In genomic region chr13:44260637-44261333, GRCm38 (mm10) we compare ENCODE assay signal across 10 mouse cellular contexts.
DNase-seq lines count a peak whose midpoint lies in the region; ATAC-seq and TF ChIP-seq lines count a peak whose summit lies in the region.
"Had no signal": no experiment of that assay in that cellular context is flagged by ENCODE, and none has a peak within 500 bp of the region (broad histone marks: within the 10 kb centered on the region; RNA-seq: fewer than 3 reads in every experiment).

No protein-coding gene starts in this region.

- peak; percentile 57 for DNase-seq in intestine, embryonic 14.5 days (ENCODE audit: low spot score)
- peak; percentile 23 for DNase-seq in forelimb bud, embryonic 11.5 days (ENCODE audit: low read depth, low spot score)
- DNase-seq in liver: no peak
- DNase-seq in spleen, postnatal 10 days (ENCODE audit: low spot score in 2 of 2): no peak
- DNase-seq: cerebellum, adult 18-20 months had no signal

- H3K27ac ChIP-seq in intestine, embryonic 14.5 days (ENCODE audit: low read depth): peak overlapping the region; percentile 70
- H3K27ac ChIP-seq in intestine, postnatal 0 days (ENCODE audit: low read depth, low read length): no peak overlapping the region
- H3K27ac ChIP-seq in heart, embryonic 16.5 days (ENCODE audit: low read length): peak overlapping the region; percentile 59
- H3K27ac ChIP-seq in limb, embryonic 12.5 days: peak overlapping the region; percentile 18

- WGBS in intestine, embryonic 14.5 days: 60% methylated on average over 8 of the region's 8 CpGs
- WGBS in intestine, postnatal 0 days: 72% methylated on average over 8 of the region's 8 CpGs
- WGBS in heart, embryonic 16.5 days: 68% methylated on average over 8 of the region's 8 CpGs
- 51% methylated on average over 8 of the region's 8 CpGs for WGBS in limb, embryonic 12.5 days

- H3K27me3 ChIP-seq in intestine, embryonic 14.5 days (replicated peaks; ENCODE audit: control insufficient read depth, insufficient read depth, low read length): no peaks in the 10 kb centered on the region
- H3K27me3 ChIP-seq in intestine, postnatal 0 days (replicated peaks; ENCODE audit: control insufficient read depth, insufficient read depth, low read length): no peaks in the 10 kb centered on the region
- H3K27me3 ChIP-seq in heart, embryonic 16.5 days (ENCODE audit: control insufficient read depth, insufficient read depth, low read length): no peaks in the 10 kb centered on the region
- no peaks in the 10 kb centered on the region for H3K27me3 ChIP-seq in limb, embryonic 12.5 days
- H3K27me3 ChIP-seq: CH12.LX had no signal

- H3K9me3 ChIP-seq in intestine, embryonic 14.5 days (ENCODE audit: control insufficient read depth, low read length): no peaks in the 10 kb centered on the region
- no peaks in the 10 kb centered on the region for H3K9me3 ChIP-seq in intestine, postnatal 0 days (ENCODE audit: control insufficient read depth)
- H3K9me3 ChIP-seq in heart, embryonic 16.5 days (replicated peaks; ENCODE audit: control insufficient read depth, low read length): no peaks in the 10 kb centered on the region
- H3K9me3 ChIP-seq in limb, embryonic 12.5 days: no peaks in the 10 kb centered on the region

- no peak for TF ChIP-seq CTCF in intestine, postnatal 0 days (IDR thresholded peaks at IDR 0.05; ENCODE audit: low read depth)

- no peaks in the 10 kb centered on the region for H3K4me1 ChIP-seq in intestine, embryonic 14.5 days (replicated peaks; ENCODE audit: control insufficient read depth, insufficient read depth, low read length)
- no peaks in the 10 kb centered on the region for H3K4me1 ChIP-seq in intestine, postnatal 0 days (replicated peaks; ENCODE audit: control insufficient read depth, insufficient read depth, low read length)
- no peaks in the 10 kb centered on the region for H3K4me1 ChIP-seq in heart, embryonic 16.5 days (ENCODE audit: control insufficient read depth, insufficient read depth, low read length)
- peaks cover 19% of the 10 kb centered on the region for H3K4me1 ChIP-seq in limb, embryonic 12.5 days (replicated peaks)

- no peaks in the 10 kb centered on the region for H3K36me3 ChIP-seq in intestine, embryonic 14.5 days (ENCODE audit: control insufficient read depth, insufficient read depth, low read length)
- no peaks in the 10 kb centered on the region for H3K36me3 ChIP-seq in intestine, postnatal 0 days (ENCODE audit: control insufficient read depth, insufficient read depth)
- no peaks in the 10 kb centered on the region for H3K36me3 ChIP-seq in heart, embryonic 16.5 days (ENCODE audit: control insufficient read depth, insufficient read depth)
- no peaks in the 10 kb centered on the region for H3K36me3 ChIP-seq in limb, embryonic 12.5 days

- H3K4me3 ChIP-seq in intestine, embryonic 14.5 days (ENCODE audit: low read depth, low read length): no peak overlapping the region
- H3K4me3 ChIP-seq in intestine, postnatal 0 days (ENCODE audit: low read depth, low read length): no peak overlapping the region
- no peak overlapping the region for H3K4me3 ChIP-seq in heart, embryonic 16.5 days (ENCODE audit: low read length)
- no peak overlapping the region for H3K4me3 ChIP-seq in limb, embryonic 12.5 days (replicated peaks)

- no peak overlapping the region for H3K4me2 ChIP-seq in intestine, embryonic 14.5 days (ENCODE audit: low read length)
- H3K4me2 ChIP-seq in intestine, postnatal 0 days (replicated peaks; ENCODE audit: low read depth): no peak overlapping the region
- H3K4me2 ChIP-seq in heart, embryonic 16.5 days (ENCODE audit: low read depth, low read length): no peak overlapping the region
- no peak overlapping the region for H3K4me2 ChIP-seq in limb, embryonic 12.5 days

- ATAC-seq in intestine, embryonic 14.5 days (replicated peaks; ENCODE audit: low FRiP score, low TSS enrichment, low read depth): 0 out of 2 replicates have a peak, but pooled peaks have one; percentile 55
- no peak for ATAC-seq in intestine, postnatal 0 days
- ATAC-seq in heart, embryonic 16.5 days (replicated peaks; ENCODE audit: extremely low read depth, insufficient read depth, low FRiP score): no peak
- ATAC-seq in limb, embryonic 12.5 days (ENCODE audit: insufficient number of reproducible peaks, insufficient read depth, low FRiP score, low TSS enrichment, low read depth): no peak
- ATAC-seq in cerebellum, adult (ENCODE audit: insufficient number of reproducible peaks, low FRiP score, low TSS enrichment): no peak

- H3K9ac ChIP-seq in intestine, embryonic 14.5 days (ENCODE audit: low read length): no peak overlapping the region
- no peak overlapping the region for H3K9ac ChIP-seq in intestine, postnatal 0 days (ENCODE audit: low read depth, low read length)
- H3K9ac ChIP-seq in heart, embryonic 16.5 days (ENCODE audit: low read length): no peak overlapping the region
- no peak overlapping the region for H3K9ac ChIP-seq in limb, embryonic 12.5 days (replicated peaks)

Comparison
In these comparisons a context has a peak if more than half of its experiments do, and no peak if none do; other contexts are left out.
1. DNase-seq: peak in intestine, embryonic 14.5 days (single experiment) and forelimb bud, embryonic 11.5 days (single experiment); none in liver (single experiment) and spleen, postnatal 10 days (0 of 2).